Mouse (Mus musculus) liver, embryonic 15.5 days (tissue): ENCODE measurements around the gene Reg3a. TPM values are rescaled to one million over a fixed set of nuclear protein-coding genes. Genes with fewer than 3 reads are reported as not detected.
"Not testable (repeated sequence)": the region's sequence is repeated elsewhere in the genome, so short reads cannot be mapped to it uniquely, and the experiment has no call there.

Experiments used
- ATAC-seq: fragments of 200-750 bp; cut with Nextera tagmentation; 2 replicates; pipeline ENCODE4 v1.8.0; 2017; ENCODE audit warnings: moderate number of reproducible peaks, mild to moderate bottlenecking, moderate library complexity; ENCODE audit not compliant: insufficient read depth
- H3K27ac ChIP-seq: fragments of 300-500 bp; sonication (generic); replicated peaks from 2 replicates; pipeline ENCODE4 v1.5.1; 2015; ENCODE audit warnings: mild to moderate bottlenecking, inconsistent platforms
- H3K27me3 ChIP-seq: fragments of 300-500 bp; sonication (generic); 2 replicates; pipeline ENCODE4 v1.6.1; 2015; ENCODE audit warnings: mild to moderate bottlenecking, inconsistent platforms
- H3K36me3 ChIP-seq: fragments of 300-500 bp; sonication (generic); replicated peaks from 2 replicates; pipeline ENCODE4 v1.6.1; 2015; ENCODE audit warnings: moderate library complexity, mild to moderate bottlenecking, inconsistent platforms
- H3K4me1 ChIP-seq: fragments of 300-500 bp; sonication (generic); replicated peaks from 2 replicates; pipeline ENCODE4 v1.6.1; 2015; ENCODE audit warnings: inconsistent platforms
- H3K4me2 ChIP-seq: fragments of 300-500 bp; sonication (generic); 2 replicates; pipeline ENCODE4 v1.6.1; 2015; ENCODE audit warnings: moderate library complexity, mild to moderate bottlenecking, inconsistent platforms
- H3K4me3 ChIP-seq: fragments of 300-500 bp; sonication (generic); replicated peaks from 2 replicates; pipeline ENCODE4 v1.5.1; 2015; ENCODE audit warnings: mild to moderate bottlenecking, inconsistent platforms
- H3K9ac ChIP-seq: fragments of 300-500 bp; sonication (generic); 2 replicates; pipeline ENCODE4 v1.6.1; 2015; ENCODE audit warnings: moderate library complexity, mild to moderate bottlenecking, inconsistent platforms
- H3K9me3 ChIP-seq: fragments of 300-500 bp; sonication (generic); replicated peaks from 2 replicates; pipeline ENCODE4 v1.6.1; 2016; ENCODE audit warnings: inconsistent platforms
- WGBS: fragments of 180-500 bp; shearing (Covaris S2); methylation state at CpG from one replicate; pipeline ENCODE4 v1.1.7; 2015; ENCODE audit warnings: mixed read lengths; ENCODE audit not compliant: insufficient replicate concordance; 5-methylcytosine and 5-hydroxymethylcytosine counted together
- polyA plus RNA-seq: library from polyadenylated mRNA; unstranded; fragments of >200 nt; fragmentation: Nextera tagmentation; extraction: Ambion mirVana; gene quantifications from 2 replicates; pipeline ENCODE4 v1.2.1, GENCODE M21; 2015

Gene Reg3a
- not detected in 2 replicates for polyA plus RNA-seq

DNA sequence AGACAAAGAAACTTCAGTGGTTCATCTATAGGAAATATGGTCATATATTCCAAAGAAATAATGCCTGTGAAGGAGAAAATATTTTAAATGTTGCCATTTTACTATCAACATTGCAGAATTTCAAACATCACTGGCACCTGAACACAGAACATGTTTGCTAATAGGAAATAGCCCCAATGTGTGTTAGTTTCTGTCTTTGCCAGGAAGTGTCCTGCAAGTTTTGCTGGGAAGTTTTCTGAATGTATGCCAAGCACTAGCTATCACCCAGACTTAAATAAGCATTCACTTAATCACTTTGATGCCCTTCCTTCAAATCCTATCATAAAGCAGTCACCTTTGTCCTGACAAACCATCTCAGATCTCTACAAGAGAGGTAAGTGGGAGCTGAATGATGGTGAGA lies at the start of gene Reg3a:
Gene Reg3a (plus strand): TSS at position 301 of the 400 bp plus-strand sequence.
- Histone ChIP-seq H3K4me3 (no peak within 1 kb of the TSS), H3K27me3 (no peaks in the 10 kb centered on the region), H3K4me1 (no peaks in the 10 kb centered on the region), H3K27ac (no peak within 1 kb of the TSS), H3K4me2 (no peak within 1 kb of the TSS), H3K9me3 (no peaks in the 10 kb centered on the region), H3K9ac (no peak within 1 kb of the TSS), H3K36me3 (no peaks in the 10 kb centered on the region)
- ATAC-seq = no peak

DNA sequence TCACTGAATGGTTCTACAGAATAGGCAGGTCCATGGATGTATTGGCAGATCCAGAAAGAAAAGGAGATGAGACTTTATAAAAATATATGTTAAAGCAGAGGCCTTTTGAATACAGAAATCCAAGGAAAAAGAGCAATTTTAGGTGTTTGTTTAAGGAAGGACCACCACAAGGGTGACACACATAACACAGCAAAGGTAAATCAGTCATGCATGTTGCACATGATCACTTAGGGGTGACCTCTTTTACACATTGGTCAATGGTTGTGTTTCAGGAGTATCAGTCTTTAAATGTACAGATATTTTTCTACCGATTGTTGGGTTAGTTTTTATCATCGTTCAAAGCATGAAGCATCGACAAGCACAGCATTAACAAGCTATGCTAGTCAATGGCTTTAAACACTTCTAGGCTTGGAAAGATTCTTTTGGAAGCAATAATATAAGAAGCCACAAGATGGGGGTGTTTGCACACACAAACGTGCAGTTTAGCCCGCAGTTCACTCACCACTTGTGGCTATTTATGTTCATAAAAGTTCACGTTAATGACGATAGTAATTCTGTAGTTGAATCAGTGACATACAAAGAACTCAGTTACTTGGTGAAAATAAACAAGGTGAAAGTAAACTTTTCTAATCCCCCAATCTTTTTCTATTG lies 48.5 kb upstream of the Reg3a start:
- 32% methylated on average over 7 of the region's 7 CpGs for WGBS
- H3K27me3 ChIP-seq = no peaks in the 10 kb centered on the region
- H3K4me1 ChIP-seq = no peaks in the 10 kb centered on the region
- no peak overlapping the region for H3K4me3 ChIP-seq
- no peak overlapping the region for H3K9ac ChIP-seq
- no peaks in the 10 kb centered on the region for H3K9me3 ChIP-seq
- no peak overlapping the region for H3K4me2 ChIP-seq
- no peaks in the 10 kb centered on the region for H3K36me3 ChIP-seq
- H3K27ac ChIP-seq = no peak overlapping the region
- no peak for ATAC-seq

GRCm38 (mm10) chr6:78340296-78340695 lies 40.2 kb upstream of the Reg3a start:
- Histone ChIP-seq H3K4me1 (no peaks in the 10 kb centered on the region), H3K4me3 (no peak overlapping the region)

DNA sequence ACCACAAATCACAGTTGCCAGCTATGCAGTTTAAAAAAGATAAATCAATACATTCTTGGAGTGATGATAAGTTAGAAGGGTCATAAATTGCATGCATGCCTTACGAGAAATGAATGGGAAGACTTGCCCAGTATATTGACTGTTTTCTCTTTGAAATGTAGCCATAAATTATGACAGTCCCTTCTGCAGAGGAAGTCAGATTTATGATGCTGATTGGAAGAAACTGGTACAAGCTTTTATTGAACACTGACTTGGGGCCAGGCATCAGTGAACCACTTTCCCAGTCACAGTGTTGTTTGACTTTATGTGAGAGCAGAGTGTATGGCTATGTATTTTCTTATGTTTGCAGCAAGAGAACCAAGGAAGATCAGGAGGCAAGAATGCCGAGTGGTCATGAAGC lies 38.8 kb upstream of the Reg3a start:
- no peaks in the 10 kb centered on the region for H3K36me3 ChIP-seq
- H3K4me1 ChIP-seq = no peaks in the 10 kb centered on the region
- 49% methylated on average over 2 of the region's 2 CpGs for WGBS
- H3K27me3 ChIP-seq = no peaks in the 10 kb centered on the region
- no peak overlapping the region for H3K9ac ChIP-seq
- ATAC-seq = no peak
- no peak overlapping the region for H3K4me3 ChIP-seq
- no peak overlapping the region for H3K27ac ChIP-seq
- no peaks in the 10 kb centered on the region for H3K9me3 ChIP-seq
- no peak overlapping the region for H3K4me2 ChIP-seq

More at GRCm38 (mm10) chr6:78340296-78340695, 40.2 kb upstream of the Reg3a start:
- Histone ChIP-seq H3K9ac (no peak overlapping the region), H3K4me2 (no peak overlapping the region), H3K36me3 (no peaks in the 10 kb centered on the region), H3K27ac (no peak overlapping the region), H3K27me3 (no peaks in the 10 kb centered on the region), H3K9me3 (no peaks in the 10 kb centered on the region)
- ATAC-seq = no peak

GRCm38 (mm10) chr6:78361971-78362563 lies 18.4 kb upstream of the Reg3a start:
- Histone ChIP-seq H3K4me1 (no peaks in the 10 kb centered on the region), H3K27ac (no peak overlapping the region), H3K27me3 (no peaks in the 10 kb centered on the region), H3K9ac (no peak overlapping the region), H3K4me2 (no peak overlapping the region), H3K4me3 (no peak overlapping the region), H3K9me3 (no peaks in the 10 kb centered on the region), H3K36me3 (no peaks in the 10 kb centered on the region)
- ATAC-seq = no peak
- 36% methylated on average over 2 of the region's 2 CpGs for WGBS

DNA sequence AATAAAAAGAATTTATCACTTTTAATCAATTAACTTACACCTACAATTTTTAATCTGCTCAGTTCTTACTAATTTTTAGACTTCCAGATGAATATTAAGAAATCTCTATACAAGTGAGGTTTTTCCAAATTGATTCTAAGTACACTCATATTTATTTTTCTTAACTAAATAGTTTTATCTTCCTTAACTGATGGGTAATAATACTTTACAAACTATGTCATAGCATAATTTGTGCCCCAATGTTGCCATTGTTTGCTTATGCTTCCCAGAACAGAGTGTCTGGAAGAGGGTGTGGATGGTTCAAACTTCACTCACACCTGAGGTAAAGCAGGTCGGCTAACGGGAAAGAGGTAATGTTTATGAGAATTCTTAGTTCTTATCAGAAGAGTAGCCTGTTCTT lies 10.2 kb upstream of the Reg3a start, which contains the start of gene Reg3b:
Gene Reg3b (plus strand): TSS at position 301 of the 400 bp plus-strand sequence.
- Histone ChIP-seq H3K9me3 (no peaks in the 10 kb centered on the region), H3K4me1 (no peaks in the 10 kb centered on the region), H3K9ac (no peak within 1 kb of the TSS), H3K27me3 (no peaks in the 10 kb centered on the region), H3K36me3 (no peaks in the 10 kb centered on the region), H3K27ac (no peak within 1 kb of the TSS), H3K4me2 (no peak within 1 kb of the TSS), H3K4me3 (no peak within 1 kb of the TSS)
- ATAC-seq = no peak
- 74% methylated on average over 2 of the region's 2 CpGs for WGBS

- no peak within 1 kb of the TSS for H3K9ac ChIP-seq
- ATAC-seq = no peak
- H3K4me2 ChIP-seq = no peak within 1 kb of the TSS
- H3K27me3 ChIP-seq = no peaks in the 10 kb centered on the region
- no peaks in the 10 kb centered on the region for H3K9me3 ChIP-seq
- H3K4me3 ChIP-seq = no peak within 1 kb of the TSS
- H3K36me3 ChIP-seq = no peaks in the 10 kb centered on the region
- 46% methylated on average over 2 of the region's 2 CpGs for WGBS
- no peaks in the 10 kb centered on the region for H3K4me1 ChIP-seq
- no peak within 1 kb of the TSS for H3K27ac ChIP-seq
Measured at GRCm38 (mm10) chr6:78378765-78379164, 1.7 kb upstream of the Reg3a start, which contains the start of gene Reg3d. Gene Reg3d (minus strand): TSS chr6:78378865.

- Histone ChIP-seq H3K27ac (no peak overlapping the region), H3K36me3 (no peaks in the 10 kb centered on the region), H3K4me3 (no peak overlapping the region), H3K4me1 (no peaks in the 10 kb centered on the region), H3K4me2 (no peak overlapping the region), H3K9me3 (no peaks in the 10 kb centered on the region), H3K9ac (no peak overlapping the region), H3K27me3 (no peaks in the 10 kb centered on the region)
- no peak for ATAC-seq
- WGBS = 61% methylated on average over 3 of the region's 3 CpGs
Measured at GRCm38 (mm10) chr6:78385609-78386008, 5.1 kb downstream of the Reg3a start.

DNA sequence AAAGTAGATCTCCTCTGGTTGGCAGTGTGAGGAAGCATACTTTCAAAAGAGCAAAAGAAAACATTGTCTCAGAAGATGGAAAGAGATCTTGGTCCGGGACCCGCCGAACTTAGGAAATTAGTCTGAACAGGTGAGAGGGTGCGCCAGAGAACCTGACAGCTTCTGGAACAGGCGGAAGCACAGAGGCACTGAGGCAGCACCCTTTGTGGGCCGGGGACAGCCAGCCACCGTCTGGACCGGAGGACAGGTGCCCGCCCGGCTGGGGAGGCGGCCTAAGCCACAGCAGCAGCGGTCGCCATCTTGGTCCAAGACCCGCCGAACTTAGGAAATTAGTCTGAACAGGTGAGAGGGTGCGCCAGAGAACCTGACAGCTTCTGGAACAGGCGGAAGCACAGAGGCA lies 14.8 kb downstream of the Reg3a start, which contains the start of gene Reg2:
Gene Reg2 (plus strand): TSS at position 301 of the 400 bp plus-strand sequence.
- not testable (repeated sequence) for H3K36me3 ChIP-seq, H3K27ac ChIP-seq, H3K4me2 ChIP-seq, H3K27me3 ChIP-seq, ATAC-seq, H3K9ac ChIP-seq, H3K4me1 ChIP-seq, H3K4me3 ChIP-seq, H3K9me3 ChIP-seq
- WGBS = 86% methylated on average over 4 of the region's 17 CpGs

- not testable (repeated sequence) for H3K4me1 ChIP-seq, H3K27me3 ChIP-seq, H3K4me3 ChIP-seq, H3K36me3 ChIP-seq, H3K9ac ChIP-seq, ATAC-seq, H3K4me2 ChIP-seq, H3K27ac ChIP-seq, H3K9me3 ChIP-seq
Measured at GRCm38 (mm10) chr6:78422411-78422810, 41.9 kb downstream of the Reg3a start, which contains the start of gene Reg1. Gene Reg1 (plus strand): TSS chr6:78422711.

DNA sequence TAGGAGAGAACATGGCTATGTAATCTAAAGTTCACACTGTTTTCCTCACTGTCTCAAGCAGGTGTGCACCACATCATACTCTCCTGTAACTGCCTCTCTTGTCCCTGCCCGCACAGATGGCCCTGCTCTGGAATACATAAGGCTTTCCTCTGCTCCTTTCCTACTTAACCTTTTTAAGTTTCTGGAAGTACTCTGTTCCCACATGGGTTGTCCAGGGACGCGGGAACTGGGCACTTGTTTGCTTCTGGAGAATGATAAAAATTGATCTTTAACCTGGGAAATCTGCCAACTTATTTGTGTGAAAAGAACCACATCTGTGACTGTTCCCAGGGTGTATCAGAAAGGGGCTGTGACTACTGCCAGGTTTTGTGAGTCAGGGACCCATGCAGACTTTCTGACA lies 45.0 kb downstream of the Reg3a start:
- H3K4me2 ChIP-seq = no peak overlapping the region
- H3K9ac ChIP-seq = no peak overlapping the region
- no peaks in the 10 kb centered on the region for H3K9me3 ChIP-seq
- 72% methylated on average over 3 of the region's 3 CpGs for WGBS
- ATAC-seq = no peak
- H3K27me3 ChIP-seq = no peaks in the 10 kb centered on the region
- H3K4me1 ChIP-seq = no peaks in the 10 kb centered on the region
- no peaks in the 10 kb centered on the region for H3K36me3 ChIP-seq
- no peak overlapping the region for H3K4me3 ChIP-seq
- no peak overlapping the region for H3K27ac ChIP-seq
